Mouse (Mus musculus) forebrain, embryonic 11.5 days (tissue): ENCODE measurements at regions not wholly inside any gene's neighbourhood (a gene's known extent, or its start where the extent isn't known, plus 50 kb on each side); places are given as distances from the start of the nearest gene placed in this dataset.

ENCODE experiments used
- ATAC-seq: fragments of 200-750 bp; cut with Nextera tagmentation; replicated peaks from 2 replicates; pipeline ENCODE4 v1.8.0; 2017; ENCODE audit warnings: moderate TSS enrichment; ENCODE audit not compliant: low FRiP score
- DNase-seq: peaks from one replicate; pipeline ENCODE4 v3.0.0-alpha.2; 2017; ENCODE audit warnings: low spot score
- H3K27ac ChIP-seq: fragments of 300-500 bp; sonication (generic); 2 replicates; pipeline ENCODE4 v1.5.1; 2014; ENCODE audit warnings: low read depth, low read length
- H3K27me3 ChIP-seq: fragments of 300-500 bp; sonication (generic); 2 replicates; pipeline ENCODE4 v1.6.1; 2014; ENCODE audit warnings: mild to moderate bottlenecking, low read length, mixed read lengths; ENCODE audit not compliant: control insufficient read depth, insufficient read depth
- H3K36me3 ChIP-seq: fragments of 300-500 bp; sonication (generic); 2 replicates; pipeline ENCODE4 v1.6.1; 2014; ENCODE audit warnings: mild to moderate bottlenecking, low read length, moderate library complexity, mixed read lengths; ENCODE audit not compliant: control insufficient read depth, insufficient read depth
- H3K4me1 ChIP-seq: fragments of 300-500 bp; sonication (generic); replicated peaks from 2 replicates; pipeline ENCODE4 v1.6.1; 2014; ENCODE audit warnings: low read length, mixed read lengths; ENCODE audit not compliant: control insufficient read depth, insufficient read depth
- H3K4me2 ChIP-seq: fragments of 300-500 bp; sonication (generic); 2 replicates; pipeline ENCODE4 v1.6.1; 2014; ENCODE audit warnings: low read depth, mild to moderate bottlenecking, low read length, moderate library complexity, mixed read lengths; ENCODE audit not compliant: severe bottlenecking
- H3K4me3 ChIP-seq: fragments of 300-500 bp; sonication (generic); 2 replicates; pipeline ENCODE4 v1.5.1; 2014; ENCODE audit warnings: low read depth, low read length
- H3K9ac ChIP-seq: fragments of 300-500 bp; sonication (generic); 2 replicates; pipeline ENCODE4 v1.6.1; 2014; ENCODE audit warnings: low read length
- H3K9me3 ChIP-seq: fragments of 300-500 bp; sonication (generic); 2 replicates; pipeline ENCODE4 v1.6.1; 2016; ENCODE audit warnings: low read length, mixed read lengths; ENCODE audit not compliant: control insufficient read depth
- WGBS: fragments of 180-500 bp; shearing (Covaris S2); extraction: QIAGEN DNeasy Blood & Tissue Kit; methylation state at CpG from one replicate; pipeline ENCODE4 v1.1.7; 2014; 5-methylcytosine and 5-hydroxymethylcytosine counted together

DNA sequence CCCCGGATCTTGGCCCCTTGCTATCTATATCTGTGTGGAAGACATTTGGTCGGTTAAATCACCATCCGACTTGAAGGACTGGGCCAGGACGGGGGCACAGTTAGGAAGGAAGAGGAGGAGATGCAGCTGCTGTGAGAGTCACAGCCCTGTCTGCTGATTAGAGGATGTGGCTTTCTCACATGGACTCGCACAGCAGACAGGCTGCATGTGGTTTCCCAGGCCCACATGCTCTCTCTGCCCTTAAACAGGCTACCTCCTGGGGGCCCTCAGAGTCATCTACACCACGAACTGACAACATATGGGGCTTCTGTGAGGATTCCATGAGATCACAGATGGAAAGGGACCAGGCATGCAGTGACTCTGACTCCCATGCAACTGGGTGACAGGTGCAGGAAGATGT is 62.9 kb upstream of the Sv2b start:
- no peak overlapping the region for H3K9ac ChIP-seq

DNA sequence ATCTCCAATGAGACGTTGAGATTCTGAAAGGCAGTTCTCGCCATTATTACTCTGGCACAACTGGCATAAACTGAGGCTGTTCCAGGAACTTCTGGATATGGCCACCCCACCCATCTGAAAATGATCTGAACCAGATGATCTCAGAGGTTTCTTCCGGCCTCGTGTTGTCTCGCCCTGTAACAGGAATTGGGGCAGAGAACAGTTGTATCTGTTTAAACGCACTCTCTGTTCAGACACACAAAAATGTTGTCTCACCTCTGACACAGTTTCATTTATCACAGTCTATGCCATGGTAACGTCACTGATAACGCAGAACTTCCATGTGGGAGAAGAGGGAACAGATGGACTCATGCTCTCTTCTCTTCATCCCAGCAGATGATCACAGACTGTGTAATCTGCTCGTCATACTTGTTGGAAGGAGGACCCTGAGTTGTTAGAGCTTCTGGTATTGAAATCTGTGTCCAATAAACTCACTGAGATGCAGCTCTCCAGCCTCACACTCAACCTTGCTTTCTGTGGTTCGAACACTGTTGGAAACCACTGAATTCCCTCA is 63.9 kb upstream of the Sv2b start:
- ATAC-seq = no peak
- Histone ChIP-seq H3K27ac (no peak overlapping the region), H3K36me3 (no peaks in the 10 kb centered on the region), H3K4me2 (no peak overlapping the region), H3K4me1 (no peaks in the 10 kb centered on the region), H3K4me3 (no peak overlapping the region), H3K27me3 (no peaks in the 10 kb centered on the region), H3K9ac (no peak overlapping the region), H3K9me3 (no peaks in the 10 kb centered on the region)
- WGBS = 77% methylated on average over 10 of the region's 10 CpGs
- DNase-seq = no peak

More for the DNA sequence above, 62.9 kb upstream of the Sv2b start:
- 76% methylated on average over 6 of the region's 6 CpGs for WGBS
- H3K4me1 ChIP-seq = no peaks in the 10 kb centered on the region
- no peak overlapping the region for H3K27ac ChIP-seq
- H3K9me3 ChIP-seq = no peaks in the 10 kb centered on the region
- no peak overlapping the region for H3K4me3 ChIP-seq
- no peaks in the 10 kb centered on the region for H3K27me3 ChIP-seq
- DNase-seq = no peak
- no peak for ATAC-seq
- H3K36me3 ChIP-seq = no peaks in the 10 kb centered on the region
- H3K4me2 ChIP-seq = no peak overlapping the region

DNA sequence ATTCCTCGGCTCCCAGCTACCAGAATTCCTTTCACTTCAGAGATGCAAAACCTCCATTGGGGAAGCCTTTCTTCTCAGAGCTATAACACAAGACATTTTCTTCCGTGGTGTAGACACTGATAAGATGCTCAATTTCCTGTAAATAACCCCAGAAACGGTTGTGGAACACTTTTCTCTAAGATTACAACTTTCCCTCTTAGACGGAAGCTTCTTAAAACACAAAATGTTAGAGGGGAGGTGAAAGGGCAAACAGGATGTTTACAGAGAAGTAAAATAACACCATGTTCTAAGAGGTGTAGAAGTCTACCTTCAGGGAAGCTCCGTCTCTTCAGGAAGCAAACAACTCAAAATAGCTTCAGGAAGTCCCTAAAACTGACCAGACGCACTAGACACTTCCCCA is 65.4 kb upstream of the Sv2b start:
- H3K27me3 ChIP-seq = no peaks in the 10 kb centered on the region
- no peak overlapping the region for H3K27ac ChIP-seq
- no peaks in the 10 kb centered on the region for H3K4me1 ChIP-seq
- no peaks in the 10 kb centered on the region for H3K9me3 ChIP-seq
- H3K4me2 ChIP-seq = no peak overlapping the region
- H3K36me3 ChIP-seq = no peaks in the 10 kb centered on the region
- H3K9ac ChIP-seq = no peak overlapping the region
- H3K4me3 ChIP-seq = no peak overlapping the region
- WGBS = 83% methylated on average over 6 of the region's 6 CpGs
- ATAC-seq (no peak), DNase-seq (no peak)

DNA sequence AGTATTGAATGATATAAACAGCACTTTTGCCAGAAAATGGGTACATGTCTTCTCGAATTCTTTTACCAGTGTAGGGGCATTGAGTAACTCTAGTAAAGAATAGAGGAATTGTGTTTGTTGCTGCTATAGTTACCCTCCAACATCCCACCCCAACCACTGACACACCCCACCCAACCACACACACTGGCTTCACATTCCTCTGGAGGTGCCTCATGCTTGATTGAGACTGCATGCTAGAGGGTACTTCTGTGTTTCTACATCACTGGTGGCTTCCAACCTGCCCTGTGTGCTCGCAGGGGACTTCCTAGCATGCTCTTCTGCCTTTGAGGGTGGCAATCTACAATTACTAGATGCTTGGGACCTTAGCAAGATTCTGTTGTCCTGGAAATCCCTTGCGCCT is 70.5 kb upstream of the Sv2b start:
- Histone ChIP-seq H3K4me2 (no peak overlapping the region), H3K9ac (no peak overlapping the region), H3K4me3 (no peak overlapping the region), H3K9me3 (no peaks in the 10 kb centered on the region), H3K36me3 (no peaks in the 10 kb centered on the region), H3K27me3 (no peaks in the 10 kb centered on the region), H3K27ac (no peak overlapping the region), H3K4me1 (no peaks in the 10 kb centered on the region)
- WGBS = 72% methylated on average over 3 of the region's 3 CpGs
- DNase-seq (no peak), ATAC-seq (no peak)

DNA sequence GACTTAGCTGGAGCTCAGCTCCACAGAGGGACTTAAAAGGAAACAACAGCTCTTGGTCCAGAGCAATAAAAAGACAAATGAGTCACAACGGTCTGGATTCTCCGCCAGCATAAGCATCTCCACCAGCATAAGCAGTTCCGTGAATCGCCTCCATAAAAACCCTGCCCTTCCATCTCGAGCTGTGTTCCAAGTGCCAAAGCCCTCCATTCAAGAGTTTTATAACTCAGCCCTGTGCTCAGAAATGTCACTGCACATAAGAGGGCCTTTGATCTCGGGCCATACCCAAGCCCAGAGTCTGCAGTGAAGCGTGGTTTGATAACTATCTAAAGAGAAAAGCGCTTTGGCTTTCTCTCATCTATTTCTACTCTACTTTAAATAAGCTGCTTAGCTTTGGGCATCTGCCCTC is 70.8 kb upstream of the Akap13 start:
- DNase-seq = peak; percentile 33
- ATAC-seq = 0 out of 2 replicates have a peak, but pooled peaks have one; percentile 42
- 48% methylated on average over 8 of the region's 8 CpGs for WGBS
- Histone ChIP-seq H3K9ac (no peak overlapping the region), H3K27me3 (no peaks in the 10 kb centered on the region), H3K36me3 (no peaks in the 10 kb centered on the region), H3K27ac (no peak overlapping the region), H3K4me2 (no peak overlapping the region), H3K9me3 (no peaks in the 10 kb centered on the region), H3K4me3 (no peak overlapping the region), H3K4me1 (no peaks in the 10 kb centered on the region)

DNA sequence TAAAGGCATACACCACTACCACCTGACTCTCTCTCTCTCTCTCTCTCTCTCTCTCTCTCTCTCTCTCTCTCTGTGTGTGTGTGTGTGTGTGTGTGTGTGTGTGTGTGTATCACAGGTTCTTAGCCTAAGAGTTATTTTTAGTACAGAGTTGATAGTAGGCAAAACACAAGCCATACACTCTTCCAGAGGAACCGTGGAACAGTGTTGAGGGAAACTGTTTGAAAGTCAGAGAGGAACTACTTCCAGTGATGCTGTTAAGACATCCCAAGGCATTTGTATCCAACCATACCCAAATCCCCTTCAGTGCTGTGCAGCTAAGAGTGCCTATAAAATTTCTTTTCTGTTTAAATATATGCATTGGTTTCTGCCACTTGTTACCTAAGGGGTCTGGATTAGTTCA is 68.3 kb upstream of the Akap13 start:
- H3K4me2 ChIP-seq = no peak overlapping the region
- no peaks in the 10 kb centered on the region for H3K4me1 ChIP-seq
- no peaks in the 10 kb centered on the region for H3K9me3 ChIP-seq
- no peaks in the 10 kb centered on the region for H3K36me3 ChIP-seq
- ATAC-seq (no peak), DNase-seq (no peak)
- H3K27me3 ChIP-seq = no peaks in the 10 kb centered on the region
- 93% methylated on average over 1 of the region's 1 CpGs for WGBS
- no peak overlapping the region for H3K4me3 ChIP-seq
- no peak overlapping the region for H3K9ac ChIP-seq
- H3K27ac ChIP-seq = no peak overlapping the region

DNA sequence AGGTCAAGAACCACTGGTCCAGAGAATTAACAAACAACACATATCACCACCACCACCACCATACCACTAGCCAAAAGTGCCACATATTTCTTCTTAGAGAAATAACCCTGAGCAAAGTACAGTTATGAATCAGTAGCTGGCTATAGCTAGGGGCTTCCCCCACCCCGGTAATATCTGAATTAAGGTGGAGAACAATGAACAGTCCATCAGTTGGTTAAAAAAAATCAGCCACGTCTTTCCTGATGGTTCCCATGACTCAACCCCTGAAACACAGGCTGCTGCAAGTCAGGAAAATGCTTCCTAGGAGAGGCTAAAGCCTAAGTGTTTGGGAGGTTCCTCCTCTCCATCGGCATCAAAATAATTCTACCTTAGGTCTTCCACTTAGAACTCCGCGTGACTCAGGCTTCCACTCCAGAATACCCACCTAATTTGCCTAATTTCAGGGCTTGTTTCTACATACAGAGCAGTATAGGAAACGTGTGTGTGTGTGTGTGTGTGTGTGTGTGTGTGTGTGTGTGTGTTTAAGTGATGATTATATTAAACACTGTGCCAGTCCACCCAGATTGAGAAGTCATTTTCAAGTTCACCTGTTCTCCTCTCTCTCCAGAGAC is 67.4 kb upstream of the Akap13 start:
- no peak for ATAC-seq
- no peaks in the 10 kb centered on the region for H3K9me3 ChIP-seq
- DNase-seq = no peak

DNA sequence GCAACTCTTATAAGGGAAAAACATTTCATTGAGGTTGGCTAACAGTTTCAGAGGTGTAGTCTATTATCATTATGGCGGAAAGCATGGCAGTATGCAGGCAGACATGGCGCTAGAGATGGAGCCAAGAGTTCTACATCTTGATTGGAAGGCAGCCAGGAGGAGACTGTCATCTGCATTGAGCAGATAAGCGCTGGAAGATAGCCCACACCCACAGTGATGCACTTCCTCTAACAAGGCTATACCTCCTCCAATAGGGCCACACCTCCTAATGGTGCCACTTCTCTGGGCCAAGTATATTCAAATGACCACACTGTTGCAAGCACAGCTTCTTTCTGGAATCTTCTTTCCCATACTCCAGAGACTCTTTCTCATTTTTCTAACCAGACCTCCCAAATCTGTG is 65.2 kb upstream of the Akap13 start:
- WGBS = 93% methylated on average over 3 of the region's 3 CpGs
- DNase-seq (no peak), ATAC-seq (no peak)
- no peak overlapping the region for H3K27ac ChIP-seq
- H3K36me3 ChIP-seq = no peaks in the 10 kb centered on the region
- H3K9ac ChIP-seq = no peak overlapping the region
- H3K4me2 ChIP-seq = no peak overlapping the region
- H3K4me3 ChIP-seq = no peak overlapping the region
- no peaks in the 10 kb centered on the region for H3K27me3 ChIP-seq
- H3K4me1 ChIP-seq = no peaks in the 10 kb centered on the region
- no peaks in the 10 kb centered on the region for H3K9me3 ChIP-seq

More for the DNA sequence above, 67.4 kb upstream of the Akap13 start:
- Histone ChIP-seq H3K4me2 (no peak overlapping the region), H3K36me3 (no peaks in the 10 kb centered on the region), H3K4me1 (no peaks in the 10 kb centered on the region), H3K4me3 (no peak overlapping the region), H3K27ac (no peak overlapping the region), H3K9ac (no peak overlapping the region), H3K27me3 (no peaks in the 10 kb centered on the region)
- 78% methylated on average over 6 of the region's 6 CpGs for WGBS

DNA sequence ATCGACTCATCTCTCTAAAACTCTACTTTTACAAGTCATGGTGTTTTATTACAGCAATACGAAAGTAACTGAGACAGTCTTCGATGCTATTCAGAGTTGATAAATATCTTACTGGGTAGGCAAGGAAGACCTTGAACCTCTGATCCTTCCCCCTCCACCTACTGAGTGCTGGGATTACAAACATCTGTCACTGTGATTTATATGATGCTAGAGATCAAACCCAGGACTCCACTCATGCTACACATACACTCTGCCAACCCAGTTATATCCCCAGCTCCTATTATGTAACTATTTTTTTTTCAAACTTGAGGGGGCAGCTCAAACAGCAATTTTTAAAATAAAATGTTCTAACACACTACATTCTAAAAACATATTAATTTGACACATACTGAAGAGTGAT is 62.6 kb upstream of the Akap13 start:
- Histone ChIP-seq H3K4me1 (no peaks in the 10 kb centered on the region), H3K4me3 (no peak overlapping the region), H3K27ac (no peak overlapping the region), H3K4me2 (no peak overlapping the region), H3K36me3 (no peaks in the 10 kb centered on the region), H3K9ac (no peak overlapping the region), H3K9me3 (no peaks in the 10 kb centered on the region), H3K27me3 (no peaks in the 10 kb centered on the region)
- DNase-seq (no peak), ATAC-seq (no peak)
- WGBS = 92% methylated on average over 3 of the region's 3 CpGs
